Mouse (Mus musculus): ENCODE results near the gene Bhmt2. TPM values are rescaled to one million over a fixed set of nuclear protein-coding genes. Genes with fewer than 3 reads are reported as not detected.

Bhmt2 gene
- polyA plus RNA-seq, 1 experiment: not detected

DNA sequence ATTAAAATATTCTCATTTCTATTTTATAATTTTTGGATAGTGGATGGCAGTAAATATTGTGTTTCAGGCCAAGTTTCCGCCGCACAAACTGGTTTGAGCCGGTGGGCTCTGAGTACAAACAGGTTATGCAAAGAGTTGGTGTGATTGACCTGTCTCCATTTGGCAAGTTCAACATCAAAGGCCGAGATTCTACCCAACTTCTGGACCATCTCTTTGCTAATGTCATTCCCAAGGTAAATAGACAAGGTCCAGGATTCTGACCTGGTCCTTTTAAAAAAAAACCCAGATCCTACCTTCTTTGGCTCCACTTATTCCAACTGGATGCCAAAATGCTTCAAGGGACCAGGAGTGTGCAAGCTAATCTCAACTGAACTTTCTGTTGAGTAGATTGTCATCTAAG lies 37.1 kb upstream of the Bhmt2 start:
- Histone ChIP-seq H3K27ac (ENCODE audit: control insufficient read depth, insufficient read depth, low read length) (no peak overlapping the region), H3K4me1 (replicated peaks; ENCODE audit: control insufficient read depth, insufficient read depth, low read length) (no peaks in the 10 kb centered on the region), H3K27me3 (ENCODE audit: control insufficient read depth, insufficient read depth, low read length) (no peaks in the 10 kb centered on the region), H3K36me3 (ENCODE audit: control insufficient read depth, insufficient read depth, low read length) (no peaks in the 10 kb centered on the region), H3K4me3 (ENCODE audit: control insufficient read depth, insufficient read depth, low read length) (no peak overlapping the region)
- TF ChIP-seq CTCF (IDR thresholded peaks at IDR 0.05; ENCODE audit: borderline replicate concordance, control insufficient read depth, extremely low read depth, insufficient read depth, low read length, poor library complexity): no peak
- 93% methylated on average over 4 of the region's 4 CpGs for WGBS
- no peak for DNase-seq

DNA sequence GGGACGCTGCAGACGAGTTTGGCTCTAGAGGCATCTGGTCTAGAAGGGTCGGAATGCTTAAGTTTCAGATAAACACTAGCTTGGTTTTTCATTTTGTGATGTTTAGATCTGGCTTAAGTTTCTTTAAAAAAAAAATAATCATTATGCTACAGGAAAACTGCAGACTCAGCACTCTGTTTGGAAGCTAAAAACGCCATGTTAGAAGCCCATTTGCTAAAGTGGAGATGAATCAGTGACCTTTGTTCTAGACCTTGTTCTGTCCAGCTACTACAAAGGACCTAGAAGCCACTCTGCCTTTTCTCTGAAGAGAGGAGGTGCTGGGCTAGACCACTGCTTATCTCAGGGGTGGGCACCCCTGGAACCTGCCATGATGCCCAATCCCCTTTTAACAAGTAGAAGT lies 36.2 kb upstream of the Bhmt2 start:
- no peaks in the 10 kb centered on the region for H3K27me3 ChIP-seq (ENCODE audit: control insufficient read depth, insufficient read depth, low read length)
- H3K36me3 ChIP-seq (ENCODE audit: control insufficient read depth, insufficient read depth, low read length): no peaks in the 10 kb centered on the region
- H3K4me3 ChIP-seq (ENCODE audit: control insufficient read depth, insufficient read depth, low read length): no peak overlapping the region
- WGBS: 93% methylated on average over 4 of the region's 4 CpGs
- H3K4me1 ChIP-seq (replicated peaks; ENCODE audit: control insufficient read depth, insufficient read depth, low read length): no peaks in the 10 kb centered on the region
- no peak overlapping the region for H3K27ac ChIP-seq (ENCODE audit: control insufficient read depth, insufficient read depth, low read length)
- DNase-seq: no peak
- TF ChIP-seq POLR2A (IDR thresholded peaks at IDR 0.05; ENCODE audit: control insufficient read depth, extremely low read depth, insufficient read depth, low read length, poor library complexity): no peak
- TF ChIP-seq CTCF (IDR thresholded peaks at IDR 0.05; ENCODE audit: borderline replicate concordance, control insufficient read depth, extremely low read depth, insufficient read depth, low read length, poor library complexity): no peak

DNA sequence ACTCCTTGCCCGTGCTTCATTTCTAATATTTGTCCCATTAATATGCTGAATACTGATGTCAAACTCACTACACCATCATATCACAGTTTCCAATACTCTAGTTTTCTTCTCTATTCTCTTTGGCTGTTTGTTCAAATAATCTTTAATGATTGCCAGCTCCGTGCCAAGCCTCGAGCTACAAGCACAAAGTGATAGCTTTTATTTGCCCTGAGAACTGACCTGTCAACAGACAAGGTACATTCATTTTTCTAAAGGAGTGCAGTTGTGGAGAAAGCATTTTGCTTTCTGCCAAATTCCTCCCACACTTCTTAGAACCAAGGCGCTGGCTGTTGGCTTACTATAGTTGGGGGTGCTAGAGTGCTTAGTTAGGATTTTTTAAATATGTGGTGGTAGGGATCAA lies 33.2 kb upstream of the Bhmt2 start:
- no peak for DNase-seq
- H3K27me3 ChIP-seq (ENCODE audit: control insufficient read depth, insufficient read depth, low read length): no peaks in the 10 kb centered on the region
- no peaks in the 10 kb centered on the region for H3K4me1 ChIP-seq (replicated peaks; ENCODE audit: control insufficient read depth, insufficient read depth, low read length)
- H3K36me3 ChIP-seq (ENCODE audit: control insufficient read depth, insufficient read depth, low read length): no peaks in the 10 kb centered on the region
- no peak overlapping the region for H3K4me3 ChIP-seq (ENCODE audit: control insufficient read depth, insufficient read depth, low read length)
- TF ChIP-seq CTCF (IDR thresholded peaks at IDR 0.05; ENCODE audit: borderline replicate concordance, control insufficient read depth, extremely low read depth, insufficient read depth, low read length, poor library complexity): no peak
- TF ChIP-seq POLR2A (IDR thresholded peaks at IDR 0.05; ENCODE audit: control insufficient read depth, extremely low read depth, insufficient read depth, low read length, poor library complexity): no peak
- H3K27ac ChIP-seq (ENCODE audit: control insufficient read depth, insufficient read depth, low read length): no peak overlapping the region
- 91% methylated on average over 4 of the region's 4 CpGs for WGBS

DNA sequence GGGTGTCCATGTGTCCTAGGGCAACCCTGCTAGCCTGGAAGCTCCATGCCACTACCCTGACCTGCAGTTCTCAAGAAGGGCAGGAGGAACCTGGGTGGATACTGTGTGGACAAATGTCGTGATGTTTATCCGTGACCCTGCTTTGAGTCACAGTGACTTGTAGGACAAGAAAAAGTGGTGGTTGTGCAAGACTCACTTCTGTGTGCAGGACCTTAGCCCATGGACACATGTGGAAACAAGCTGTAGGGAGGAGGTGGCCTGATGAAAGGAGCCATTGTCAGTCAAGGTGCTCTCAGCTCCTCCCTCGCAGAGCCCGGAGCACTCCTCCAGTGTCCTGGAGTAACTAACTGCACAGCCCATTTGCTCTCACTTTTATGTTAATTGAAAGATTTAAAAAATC lies 31.6 kb upstream of the Bhmt2 start:
- no peaks in the 10 kb centered on the region for H3K36me3 ChIP-seq (ENCODE audit: control insufficient read depth, insufficient read depth, low read length)
- no peak overlapping the region for H3K27ac ChIP-seq (ENCODE audit: control insufficient read depth, insufficient read depth, low read length)
- 97% methylated on average over 4 of the region's 4 CpGs for WGBS
- H3K4me1 ChIP-seq (replicated peaks; ENCODE audit: control insufficient read depth, insufficient read depth, low read length): no peaks in the 10 kb centered on the region
- TF ChIP-seq POLR2A (IDR thresholded peaks at IDR 0.05; ENCODE audit: control insufficient read depth, extremely low read depth, insufficient read depth, low read length, poor library complexity): no peak
- no peak for TF ChIP-seq CTCF (IDR thresholded peaks at IDR 0.05; ENCODE audit: borderline replicate concordance, control insufficient read depth, extremely low read depth, insufficient read depth, low read length, poor library complexity)
- H3K4me3 ChIP-seq (ENCODE audit: control insufficient read depth, insufficient read depth, low read length): no peak overlapping the region
- DNase-seq: no peak
- H3K27me3 ChIP-seq (ENCODE audit: control insufficient read depth, insufficient read depth, low read length): no peaks in the 10 kb centered on the region

DNA sequence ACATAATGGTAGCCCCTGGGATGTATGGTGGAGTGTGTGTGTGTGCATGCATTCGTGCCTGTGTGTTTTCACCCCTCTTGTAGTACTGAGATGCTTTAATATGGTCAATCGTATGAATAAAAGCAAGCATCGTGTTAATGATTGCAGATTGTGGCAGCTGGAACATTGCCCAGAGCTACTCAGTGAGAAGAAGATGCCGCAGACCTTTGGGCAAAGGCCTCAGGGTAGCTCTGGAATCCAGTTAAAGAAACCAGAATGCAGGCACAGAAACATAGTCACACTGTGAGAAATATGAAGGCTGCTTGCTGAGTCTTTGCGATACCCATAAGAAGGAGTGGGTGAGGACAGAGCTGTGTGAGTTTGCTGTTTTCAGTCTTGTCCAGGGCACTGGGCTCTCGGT lies 24.8 kb upstream of the Bhmt2 start:
- no peak overlapping the region for H3K4me3 ChIP-seq (ENCODE audit: control insufficient read depth, insufficient read depth, low read length)
- no peaks in the 10 kb centered on the region for H3K27me3 ChIP-seq (ENCODE audit: control insufficient read depth, insufficient read depth, low read length)
- no peak overlapping the region for H3K27ac ChIP-seq (ENCODE audit: control insufficient read depth, insufficient read depth, low read length)
- DNase-seq: no peak
- no peaks in the 10 kb centered on the region for H3K36me3 ChIP-seq (ENCODE audit: control insufficient read depth, insufficient read depth, low read length)
- no peaks in the 10 kb centered on the region for H3K4me1 ChIP-seq (replicated peaks; ENCODE audit: control insufficient read depth, insufficient read depth, low read length)
- TF ChIP-seq POLR2A (IDR thresholded peaks at IDR 0.05; ENCODE audit: control insufficient read depth, extremely low read depth, insufficient read depth, low read length, poor library complexity) (no peak), CTCF (IDR thresholded peaks at IDR 0.05; ENCODE audit: borderline replicate concordance, control insufficient read depth, extremely low read depth, insufficient read depth, low read length, poor library complexity) (no peak)
- 88% methylated on average over 6 of the region's 6 CpGs for WGBS

DNA sequence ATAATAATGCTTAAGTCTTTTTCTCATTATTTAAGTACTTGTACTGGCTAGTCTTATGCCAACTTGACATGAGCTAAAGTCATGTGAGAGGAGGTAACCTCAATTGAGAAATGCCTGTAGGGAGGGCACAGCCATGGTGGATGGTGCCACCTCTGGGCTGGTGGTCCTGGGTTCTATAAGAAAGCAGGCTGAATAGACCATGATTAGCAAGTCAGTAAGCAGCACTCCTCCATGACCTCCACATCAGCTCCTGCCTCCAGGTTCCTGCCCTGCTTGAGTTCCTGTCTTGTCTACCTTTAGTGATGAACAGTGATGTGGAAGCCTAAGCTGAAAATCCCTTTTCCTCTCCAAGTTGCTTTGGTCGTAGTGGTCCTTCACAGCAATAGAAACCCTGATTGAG lies 16.7 kb upstream of the Bhmt2 start:
- no peak for DNase-seq
- Histone ChIP-seq H3K27ac (ENCODE audit: control insufficient read depth, insufficient read depth, low read length) (no peak overlapping the region), H3K36me3 (ENCODE audit: control insufficient read depth, insufficient read depth, low read length) (no peaks in the 10 kb centered on the region), H3K4me1 (replicated peaks; ENCODE audit: control insufficient read depth, insufficient read depth, low read length) (no peaks in the 10 kb centered on the region), H3K4me3 (ENCODE audit: control insufficient read depth, insufficient read depth, low read length) (no peak overlapping the region), H3K27me3 (ENCODE audit: control insufficient read depth, insufficient read depth, low read length) (no peaks in the 10 kb centered on the region)
- WGBS: 94% methylated on average over 1 of the region's 1 CpGs
- TF ChIP-seq POLR2A (IDR thresholded peaks at IDR 0.05; ENCODE audit: control insufficient read depth, extremely low read depth, insufficient read depth, low read length, poor library complexity) (no peak), CTCF (IDR thresholded peaks at IDR 0.05; ENCODE audit: borderline replicate concordance, control insufficient read depth, extremely low read depth, insufficient read depth, low read length, poor library complexity) (no peak)

DNA sequence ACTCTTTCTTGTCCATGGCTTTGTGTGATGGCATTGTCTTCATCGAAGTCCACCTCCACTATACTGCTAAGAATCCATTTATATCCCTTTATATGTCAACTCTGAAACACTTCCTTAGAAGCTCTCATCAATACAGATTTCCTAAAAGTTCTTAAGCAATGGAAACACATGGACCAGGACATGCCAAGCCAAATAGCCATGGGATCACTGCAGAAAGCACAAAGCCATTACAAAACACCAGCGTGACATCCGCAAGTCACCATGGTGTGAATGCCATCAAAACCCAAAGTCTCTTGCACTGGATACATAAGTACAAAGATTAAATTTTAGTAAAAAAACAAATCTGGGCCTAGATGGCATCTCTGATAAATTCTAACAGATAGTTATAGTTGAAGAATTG lies 15.5 kb upstream of the Bhmt2 start:
- H3K27ac ChIP-seq (ENCODE audit: control insufficient read depth, insufficient read depth, low read length): no peak overlapping the region
- H3K27me3 ChIP-seq (ENCODE audit: control insufficient read depth, insufficient read depth, low read length): no peaks in the 10 kb centered on the region
- H3K4me3 ChIP-seq (ENCODE audit: control insufficient read depth, insufficient read depth, low read length): no peak overlapping the region
- no peaks in the 10 kb centered on the region for H3K36me3 ChIP-seq (ENCODE audit: control insufficient read depth, insufficient read depth, low read length)
- DNase-seq: no peak
- no peaks in the 10 kb centered on the region for H3K4me1 ChIP-seq (replicated peaks; ENCODE audit: control insufficient read depth, insufficient read depth, low read length)
- whole genome bisulfite sequencing: 96% methylated on average over 3 of the region's 3 CpGs
- TF ChIP-seq CTCF (IDR thresholded peaks at IDR 0.05; ENCODE audit: borderline replicate concordance, control insufficient read depth, extremely low read depth, insufficient read depth, low read length, poor library complexity) (no peak), POLR2A (IDR thresholded peaks at IDR 0.05; ENCODE audit: control insufficient read depth, extremely low read depth, insufficient read depth, low read length, poor library complexity) (no peak)
